ENCODE assay signal across 8 mouse cellular contexts in the genomic region with DNA sequence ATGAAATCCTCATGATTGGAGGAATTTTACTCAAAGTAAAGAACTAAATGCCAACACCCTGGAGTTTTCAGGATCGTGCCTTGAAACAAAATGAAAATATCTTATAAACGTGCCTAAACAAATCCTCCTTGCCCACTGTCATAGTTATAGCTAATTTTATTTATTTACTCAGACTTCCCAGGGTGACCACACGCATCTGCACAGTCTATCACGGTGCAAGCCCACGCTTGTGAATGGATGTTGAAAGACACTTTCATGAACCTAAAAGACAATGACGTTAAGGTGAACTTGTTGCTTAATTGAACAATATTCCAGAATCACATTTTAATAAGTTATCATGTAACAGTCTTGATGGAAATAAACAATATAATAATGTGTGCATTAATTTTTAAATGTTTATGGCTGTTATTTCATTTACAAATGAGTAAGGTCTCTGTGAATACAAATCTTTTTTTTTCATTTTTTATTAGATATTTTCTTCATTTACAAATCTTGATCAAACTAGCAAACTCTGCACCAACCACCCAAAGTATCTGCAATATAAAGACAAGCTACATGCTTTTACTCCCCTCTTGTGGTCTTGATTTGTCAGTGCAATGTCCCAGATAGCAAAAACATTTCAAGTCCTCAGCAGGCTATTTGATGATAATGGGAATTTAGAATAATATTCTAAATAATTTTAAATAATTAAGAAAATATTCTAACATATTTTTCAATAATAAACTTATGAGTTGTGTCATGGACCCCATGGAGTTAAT. TPM values are rescaled to one million over a fixed set of nuclear protein-coding genes. Genes with fewer than 3 reads are reported as not detected.
A peak's percentile ranks its signal among the peaks of the same experiment; 100 is the strongest.
DNase-seq lines count a peak whose midpoint lies in the region; ATAC-seq and TF ChIP-seq lines count a peak whose summit lies in the region.

No protein-coding gene starts in this region.

- H3K4me3 ChIP-seq in forebrain, embryonic 14.5 days (ENCODE audit: low read depth, low read length), result no peak overlapping the region
- no peak overlapping the region for H3K4me3 ChIP-seq in forebrain, embryonic 12.5 days (replicated peaks)
- H3K4me3 ChIP-seq in liver, embryonic 14.5 days (ENCODE audit: insufficient read depth in 1 of 2, low read depth in 2 of 2, low read length in 2 of 2), result no peak overlapping the region
- no peak overlapping the region for H3K4me3 ChIP-seq in liver, embryonic 12.5 days
- H3K4me3 ChIP-seq in lung, embryonic 14.5 days (ENCODE audit: low read depth, low read length), result no peak overlapping the region

- ATAC-seq in forebrain, embryonic 14.5 days, result peak; percentile 67; the same call in 1 of the 2 replicates
- ATAC-seq in forebrain, embryonic 12.5 days (ENCODE audit: low FRiP score), result no peak
- ATAC-seq in liver, embryonic 14.5 days (ENCODE audit: insufficient read depth), result no peak
- no peak for ATAC-seq in liver, embryonic 12.5 days
- ATAC-seq in lung, embryonic 14.5 days (ENCODE audit: insufficient read depth), result no peak

- no peaks in the 10 kb centered on the region for H3K9me3 ChIP-seq in forebrain, embryonic 14.5 days (replicated peaks; ENCODE audit: control insufficient read depth, low read length)
- H3K9me3 ChIP-seq in forebrain, embryonic 12.5 days, result no peaks in the 10 kb centered on the region
- H3K9me3 ChIP-seq in liver, embryonic 14.5 days (ENCODE audit: control insufficient read depth, low read length), result no peaks in the 10 kb centered on the region
- H3K9me3 ChIP-seq in liver, embryonic 12.5 days (replicated peaks), result no peaks in the 10 kb centered on the region
- H3K9me3 ChIP-seq in lung, embryonic 14.5 days (ENCODE audit: low read depth, low read length), result no peaks in the 10 kb centered on the region

- no peak overlapping the region for H3K4me2 ChIP-seq in forebrain, embryonic 14.5 days (ENCODE audit: low read length)
- no peak overlapping the region for H3K4me2 ChIP-seq in forebrain, embryonic 12.5 days
- H3K4me2 ChIP-seq in liver, embryonic 14.5 days (ENCODE audit: low read depth), result no peak overlapping the region
- H3K4me2 ChIP-seq in liver, embryonic 12.5 days, result no peak overlapping the region
- no peak overlapping the region for H3K4me2 ChIP-seq in lung, embryonic 14.5 days

- no peaks in the 10 kb centered on the region for H3K36me3 ChIP-seq in forebrain, embryonic 14.5 days (ENCODE audit: control insufficient read depth, insufficient read depth, low read length)
- no peaks in the 10 kb centered on the region for H3K36me3 ChIP-seq in forebrain, embryonic 12.5 days (replicated peaks)
- H3K36me3 ChIP-seq in liver, embryonic 14.5 days (replicated peaks; ENCODE audit: control insufficient read depth, insufficient read depth, low read depth), result no peaks in the 10 kb centered on the region
- no peaks in the 10 kb centered on the region for H3K36me3 ChIP-seq in liver, embryonic 12.5 days
- no peaks in the 10 kb centered on the region for H3K36me3 ChIP-seq in lung, embryonic 14.5 days (ENCODE audit: insufficient read depth)

- H3K27ac ChIP-seq in forebrain, embryonic 14.5 days (ENCODE audit: low read depth, low read length), result no peak overlapping the region
- no peak overlapping the region for H3K27ac ChIP-seq in forebrain, embryonic 12.5 days
- no peak overlapping the region for H3K27ac ChIP-seq in liver, embryonic 14.5 days
- H3K27ac ChIP-seq in liver, embryonic 12.5 days, result no peak overlapping the region
- H3K27ac ChIP-seq in lung, embryonic 14.5 days (ENCODE audit: low read depth), result no peak overlapping the region

- TF ChIP-seq EP300 in liver, embryonic 14.5 days (IDR thresholded peaks at IDR 0.05; ENCODE audit: low read depth), result no peak

- H3K4me1 ChIP-seq in forebrain, embryonic 14.5 days (ENCODE audit: control insufficient read depth, insufficient read depth, low read length), result no peaks in the 10 kb centered on the region
- no peaks in the 10 kb centered on the region for H3K4me1 ChIP-seq in forebrain, embryonic 12.5 days
- H3K4me1 ChIP-seq in liver, embryonic 14.5 days (replicated peaks; ENCODE audit: control insufficient read depth in 2 of 2, insufficient read depth in 2 of 2, low read length in 1 of 2), result no peaks in the 10 kb centered on the region
- no peaks in the 10 kb centered on the region for H3K4me1 ChIP-seq in liver, embryonic 12.5 days
- H3K4me1 ChIP-seq in lung, embryonic 14.5 days (ENCODE audit: insufficient read depth), result no peaks in the 10 kb centered on the region

- DNase-seq in forebrain, embryonic 14.5 days (ENCODE audit: low spot score), result peak; percentile 73
- peak in 1 of 3 experiments; percentile 7 for DNase-seq in liver, embryonic 14.5 days (ENCODE audit: low read depth in 3 of 3, low spot score in 3 of 3)
- peak; percentile 36 for DNase-seq in brain, embryonic 18.5 days (ENCODE audit: low read depth, low spot score)
- peak; percentile 83 for DNase-seq in lung, embryonic 14.5 days
- DNase-seq in urinary bladder, postnatal 36 days (ENCODE audit: low spot score in 2 of 2), result no peak
- no peak for DNase-seq in urinary bladder, adult 2 months (ENCODE audit: low spot score)

- peak; percentile 52; the same call in 1 of the 2 replicates for TF ChIP-seq CTCF in liver, embryonic 14.5 days (IDR thresholded peaks at IDR 0.05; ENCODE audit: low read depth)
- peak; percentile 76 for TF ChIP-seq CTCF in lung, embryonic 14.5 days (IDR thresholded peaks at IDR 0.05; ENCODE audit: low read depth)

- 87% methylated on average over 6 of the region's 6 CpGs for WGBS in forebrain, embryonic 14.5 days
- 82% methylated on average over 6 of the region's 6 CpGs for WGBS in forebrain, embryonic 12.5 days
- WGBS in liver, embryonic 14.5 days (ENCODE audit: insufficient replicate concordance), result 62% methylated on average over 6 of the region's 6 CpGs
- WGBS in liver, embryonic 12.5 days (ENCODE audit: insufficient replicate concordance), result 71% methylated on average over 6 of the region's 6 CpGs
- WGBS in lung, embryonic 14.5 days, result 66% methylated on average over 6 of the region's 6 CpGs

- no peaks in the 10 kb centered on the region for H3K27me3 ChIP-seq in forebrain, embryonic 14.5 days (replicated peaks; ENCODE audit: control insufficient read depth, insufficient read depth, low read length)
- H3K27me3 ChIP-seq in forebrain, embryonic 12.5 days, result no peaks in the 10 kb centered on the region
- H3K27me3 ChIP-seq in liver, embryonic 14.5 days (ENCODE audit: control insufficient read depth, insufficient read depth, low read length), result no peaks in the 10 kb centered on the region
- H3K27me3 ChIP-seq in liver, embryonic 12.5 days (replicated peaks), result no peaks in the 10 kb centered on the region
- no peaks in the 10 kb centered on the region for H3K27me3 ChIP-seq in lung, embryonic 14.5 days (ENCODE audit: insufficient read depth, low read length)

- H3K9ac ChIP-seq in forebrain, embryonic 14.5 days (ENCODE audit: low read length), result no peak overlapping the region
- H3K9ac ChIP-seq in forebrain, embryonic 12.5 days, result no peak overlapping the region
- H3K9ac ChIP-seq in liver, embryonic 14.5 days (replicated peaks), result no peak overlapping the region
- no peak overlapping the region for H3K9ac ChIP-seq in liver, embryonic 12.5 days
- H3K9ac ChIP-seq in lung, embryonic 14.5 days, result no peak overlapping the region

RNA-seq across cellular contexts. Expression of a gene that starts 30.4 kb away (rescaled TPM):
- polyA plus RNA-seq in forebrain, embryonic 14.5 days (2014; fragmentation: Nextera tagmentation; extraction: Ambion mirVana), result not detected in 2 replicates
- polyA plus RNA-seq in forebrain, embryonic 12.5 days (2016; fragmentation: Nextera tagmentation; extraction: Ambion mirVana), result not detected in 2 replicates
- 0.04 and 0.11 TPM in 2 replicates for polyA plus RNA-seq in liver, embryonic 14.5 days (2012; rRNA removed)
- polyA plus RNA-seq in liver, embryonic 14.5 days (2014; fragmentation: Nextera tagmentation; extraction: Ambion mirVana), result 0.40 TPM in 1 of 2 replicates, not detected in the other
- polyA plus RNA-seq in liver, embryonic 12.5 days (2016; fragmentation: Nextera tagmentation; extraction: Ambion mirVana), result not detected in 2 replicates
- polyA plus RNA-seq in lung, embryonic 14.5 days (2014; fragmentation: Nextera tagmentation; extraction: Ambion mirVana), result not detected in 2 replicates
- 0.53 and 0.67 TPM in 2 replicates for polyA plus RNA-seq in urinary bladder, adult 2 months (2012; rRNA removed)

Comparison
In these comparisons a context has a peak if more than half of its experiments do, and no peak if none do; other contexts are left out.
1. DNase-seq: peak in forebrain, embryonic 14.5 days (single experiment), brain, embryonic 18.5 days (single experiment) and lung, embryonic 14.5 days (single experiment); none in urinary bladder, postnatal 36 days (0 of 2) and urinary bladder, adult 2 months (single experiment).